Mouse (Mus musculus): Measurements from ENCODE around the gene Plxnb2. TPM values are rescaled to one million over a fixed set of nuclear protein-coding genes. Genes with fewer than 3 reads are reported as not detected.

Gene Plxnb2
- total RNA-seq, 2 experiments from 2014 or later: 132 to 137 TPM

GRCm38 (mm10) chr15:89178954-89179629 lies 1.5 kb downstream of the Plxnb2 start:
- peak; percentile 84 for DNase-seq

GRCm38 (mm10) chr15:89178260-89178860 lies 2.2 kb downstream of the Plxnb2 start:
- no peak for DNase-seq

- DNase-seq: no peak
Observed at GRCm38 (mm10) chr15:89177576-89178259, 2.9 kb downstream of the Plxnb2 start.

- peak; percentile 96 for DNase-seq
Observed at GRCm38 (mm10) chr15:89177121-89177520, 3.5 kb downstream of the Plxnb2 start.

- no peak for DNase-seq
Observed at GRCm38 (mm10) chr15:89175411-89176155, 5.0 kb downstream of the Plxnb2 start.

GRCm38 (mm10) chr15:89174889-89175339 lies 5.7 kb downstream of the Plxnb2 start:
- no peak for DNase-seq

GRCm38 (mm10) chr15:89173906-89174214 lies 6.7 kb downstream of the Plxnb2 start:
- DNase-seq: peak; percentile 69

- peak; percentile 59 for DNase-seq
Observed at GRCm38 (mm10) chr15:89173024-89173905, 7.3 kb downstream of the Plxnb2 start.

GRCm38 (mm10) chr15:89172276-89172935 lies 8.2 kb downstream of the Plxnb2 start:
- no peak for DNase-seq

- no peak for DNase-seq
Observed at GRCm38 (mm10) chr15:89171526-89172051, 9.0 kb downstream of the Plxnb2 start.

- peak; percentile 42 for DNase-seq
Observed at GRCm38 (mm10) chr15:89170102-89170501, 10.5 kb downstream of the Plxnb2 start.

- DNase-seq: peak; percentile 88
Observed at GRCm38 (mm10) chr15:89169431-89169830, 11.2 kb downstream of the Plxnb2 start.

- no peak for DNase-seq
Observed at GRCm38 (mm10) chr15:89168922-89169321, 11.7 kb downstream of the Plxnb2 start.

GRCm38 (mm10) chr15:89165478-89165877 lies 15.1 kb downstream of the Plxnb2 start:
- no peak for DNase-seq

GRCm38 (mm10) chr15:89161397-89161796 lies 19.2 kb downstream of the Plxnb2 start:
- no peak for DNase-seq

- no peak for DNase-seq
Observed at GRCm38 (mm10) chr15:89158516-89158915, 22.1 kb downstream of the Plxnb2 start.

GRCm38 (mm10) chr15:89157954-89158353 lies 22.6 kb downstream of the Plxnb2 start:
- peak; percentile 77 for DNase-seq

GRCm38 (mm10) chr15:89152312-89152711 lies 28.3 kb downstream of the Plxnb2 start:
- no peak for DNase-seq

GRCm38 (mm10) chr15:89150041-89150390 lies 30.6 kb downstream of the Plxnb2 start:
- peak; percentile 57 for DNase-seq

GRCm38 (mm10) chr15:89149271-89150040 lies 31.1 kb downstream of the Plxnb2 start, which contains the start of gene Mapk11:
Gene Mapk11 (minus strand): TSS chr15:89149628.
- peak; percentile 46 for DNase-seq

Measured in heart, postnatal 4 days (tissue).